Mouse (Mus musculus) liver (tissue): Measurements from ENCODE around the gene Olfr309.
"Not testable (repeated sequence)": the region's sequence is repeated elsewhere in the genome, so short reads cannot be mapped to it uniquely, and the experiment has no call there.

Experiments used
- DNase-seq: peaks from one replicate; pipeline ENCODE4 v3.0.0-alpha.2; 2020; ENCODE audit warnings: mixed read lengths

Gene Olfr309

GRCm38 (mm10) chr7:86313608-86314007 is at the start of gene Olfr309:
Gene Olfr309, minus strand, starts transcription at chr7:86313708.
- no peak for DNase-seq

- DNase-seq: not testable (repeated sequence)
Observed at GRCm38 (mm10) chr7:86346296-86346695, 32.8 kb upstream of the Olfr309 start.

GRCm38 (mm10) chr7:86344253-86344652 is 30.7 kb upstream of the Olfr309 start:
- no peak for DNase-seq

- DNase-seq: no peak
Observed at GRCm38 (mm10) chr7:86342881-86343565, 29.5 kb upstream of the Olfr309 start.

- no peak for DNase-seq
Observed at GRCm38 (mm10) chr7:86337486-86337885, 24.0 kb upstream of the Olfr309 start, which contains the start of gene Olfr307. Gene Olfr307, minus strand, starts transcription at chr7:86337586.

- DNase-seq: no peak
Observed at GRCm38 (mm10) chr7:86325530-86325929, 12.0 kb upstream of the Olfr309 start, which contains the start of gene Olfr308. Gene Olfr308, minus strand, starts transcription at chr7:86325630.

- DNase-seq: no peak
Observed at GRCm38 (mm10) chr7:86321323-86321722, 7.8 kb upstream of the Olfr309 start.

GRCm38 (mm10) chr7:86277072-86277471 is 36.4 kb downstream of the Olfr309 start, which contains the start of gene Olfr310:
Gene Olfr310, minus strand, starts transcription at chr7:86277172.
- no peak for DNase-seq
